Mouse (Mus musculus): ENCODE results near the gene Cebpg. TPM values are rescaled to one million over a fixed set of nuclear protein-coding genes. Genes with fewer than 3 reads are reported as not detected.

Gene Cebpg
- polyA plus RNA-seq, 1 experiment = 54.7 TPM

- no peak overlapping the region for H3K4me3 ChIP-seq (ENCODE audit: insufficient read depth, low read length)
- no peaks in the 10 kb centered on the region for H3K4me1 ChIP-seq (ENCODE audit: control insufficient read depth, insufficient read depth, low read length)
- no peak overlapping the region for H3K27ac ChIP-seq (ENCODE audit: insufficient read depth, low read length)
- no peak for TF ChIP-seq CTCF (IDR thresholded peaks at IDR 0.05; ENCODE audit: borderline replicate concordance, insufficient read depth, low read length)
- no peak for TF ChIP-seq POLR2A (IDR thresholded peaks at IDR 0.05; ENCODE audit: low read depth, low read length)
Measured at GRCm38 (mm10) chr7:35026838-35027291, 29.5 kb downstream of the Cebpg start.

- Histone ChIP-seq H3K4me1 (ENCODE audit: control insufficient read depth, insufficient read depth, low read length) (no peaks in the 10 kb centered on the region), H3K4me3 (ENCODE audit: insufficient read depth, low read length) (no peak overlapping the region), H3K27ac (ENCODE audit: insufficient read depth, low read length) (no peak overlapping the region)
- TF ChIP-seq CTCF (IDR thresholded peaks at IDR 0.05; ENCODE audit: borderline replicate concordance, insufficient read depth, low read length) (no peak), POLR2A (IDR thresholded peaks at IDR 0.05; ENCODE audit: low read depth, low read length) (no peak)
Measured at GRCm38 (mm10) chr7:35026276-35026630, 30.1 kb downstream of the Cebpg start.

- Histone ChIP-seq H3K27ac (ENCODE audit: insufficient read depth, low read length) (no peak overlapping the region), H3K4me3 (ENCODE audit: insufficient read depth, low read length) (no peak overlapping the region), H3K4me1 (ENCODE audit: control insufficient read depth, insufficient read depth, low read length) (no peaks in the 10 kb centered on the region)
- TF ChIP-seq CTCF (IDR thresholded peaks at IDR 0.05; ENCODE audit: borderline replicate concordance, insufficient read depth, low read length) = peak; percentile 97
- TF ChIP-seq POLR2A (IDR thresholded peaks at IDR 0.05; ENCODE audit: low read depth, low read length) = no peak
Measured at GRCm38 (mm10) chr7:35025409-35026275, 30.7 kb downstream of the Cebpg start.

- Histone ChIP-seq H3K4me1 (ENCODE audit: control insufficient read depth, insufficient read depth, low read length) (no peaks in the 10 kb centered on the region), H3K4me3 (ENCODE audit: insufficient read depth, low read length) (no peak overlapping the region), H3K27ac (ENCODE audit: insufficient read depth, low read length) (no peak overlapping the region)
- TF ChIP-seq POLR2A (IDR thresholded peaks at IDR 0.05; ENCODE audit: low read depth, low read length) (no peak), CTCF (IDR thresholded peaks at IDR 0.05; ENCODE audit: borderline replicate concordance, insufficient read depth, low read length) (no peak)
Measured at GRCm38 (mm10) chr7:35024426-35024825, 31.9 kb downstream of the Cebpg start.

GRCm38 (mm10) chr7:35023251-35023650, 33.1 kb downstream of the Cebpg start:
- Histone ChIP-seq H3K4me3 (ENCODE audit: insufficient read depth, low read length) (no peak overlapping the region), H3K4me1 (ENCODE audit: control insufficient read depth, insufficient read depth, low read length) (no peaks in the 10 kb centered on the region), H3K27ac (ENCODE audit: insufficient read depth, low read length) (no peak overlapping the region)
- no peak for TF ChIP-seq CTCF (IDR thresholded peaks at IDR 0.05; ENCODE audit: borderline replicate concordance, insufficient read depth, low read length)
- no peak for TF ChIP-seq POLR2A (IDR thresholded peaks at IDR 0.05; ENCODE audit: low read depth, low read length)

GRCm38 (mm10) chr7:35021365-35021764, 35.0 kb downstream of the Cebpg start:
- no peak overlapping the region for H3K4me3 ChIP-seq (ENCODE audit: insufficient read depth, low read length)
- H3K27ac ChIP-seq (ENCODE audit: insufficient read depth, low read length) = no peak overlapping the region
- H3K4me1 ChIP-seq (ENCODE audit: control insufficient read depth, insufficient read depth, low read length) = no peaks in the 10 kb centered on the region
- TF ChIP-seq POLR2A (IDR thresholded peaks at IDR 0.05; ENCODE audit: low read depth, low read length) = no peak
- no peak for TF ChIP-seq CTCF (IDR thresholded peaks at IDR 0.05; ENCODE audit: borderline replicate concordance, insufficient read depth, low read length)

GRCm38 (mm10) chr7:35015252-35015651, 41.1 kb downstream of the Cebpg start:
- Histone ChIP-seq H3K4me1 (ENCODE audit: control insufficient read depth, insufficient read depth, low read length) (no peaks in the 10 kb centered on the region), H3K4me3 (ENCODE audit: insufficient read depth, low read length) (no peak overlapping the region), H3K27ac (ENCODE audit: insufficient read depth, low read length) (no peak overlapping the region)
- no peak for TF ChIP-seq CTCF (IDR thresholded peaks at IDR 0.05; ENCODE audit: borderline replicate concordance, insufficient read depth, low read length)
- TF ChIP-seq POLR2A (IDR thresholded peaks at IDR 0.05; ENCODE audit: low read depth, low read length) = no peak

GRCm38 (mm10) chr7:35013228-35013627, 43.1 kb downstream of the Cebpg start:
- H3K4me1 ChIP-seq (ENCODE audit: control insufficient read depth, insufficient read depth, low read length) = no peaks in the 10 kb centered on the region
- no peak overlapping the region for H3K27ac ChIP-seq (ENCODE audit: insufficient read depth, low read length)
- TF ChIP-seq POLR2A (IDR thresholded peaks at IDR 0.05; ENCODE audit: low read depth, low read length) = no peak
- no peak for TF ChIP-seq CTCF (IDR thresholded peaks at IDR 0.05; ENCODE audit: borderline replicate concordance, insufficient read depth, low read length)
- no peak overlapping the region for H3K4me3 ChIP-seq (ENCODE audit: insufficient read depth, low read length)

GRCm38 (mm10) chr7:35006661-35007060, 49.7 kb downstream of the Cebpg start:
- Histone ChIP-seq H3K27ac (ENCODE audit: insufficient read depth, low read length) (no peak overlapping the region), H3K4me1 (ENCODE audit: control insufficient read depth, insufficient read depth, low read length) (no peaks in the 10 kb centered on the region), H3K4me3 (ENCODE audit: insufficient read depth, low read length) (no peak overlapping the region)
- TF ChIP-seq POLR2A (IDR thresholded peaks at IDR 0.05; ENCODE audit: low read depth, low read length) (no peak), CTCF (IDR thresholded peaks at IDR 0.05; ENCODE audit: borderline replicate concordance, insufficient read depth, low read length) (no peak)

GRCm38 (mm10) chr7:35003171-35003737, 53.1 kb downstream of the Cebpg start:
- no peak for TF ChIP-seq CTCF (IDR thresholded peaks at IDR 0.05; ENCODE audit: borderline replicate concordance, insufficient read depth, low read length)
- no peak for TF ChIP-seq POLR2A (IDR thresholded peaks at IDR 0.05; ENCODE audit: low read depth, low read length)
- Histone ChIP-seq H3K4me3 (ENCODE audit: insufficient read depth, low read length) (no peak overlapping the region), H3K4me1 (ENCODE audit: control insufficient read depth, insufficient read depth, low read length) (no peaks in the 10 kb centered on the region), H3K27ac (ENCODE audit: insufficient read depth, low read length) (no peak overlapping the region)

Data from embryonic fibroblast, embryonic 13.5 days (primary cell).